Mouse (Mus musculus): ENCODE results near the gene Lrrc56. TPM values are rescaled to one million over a fixed set of nuclear protein-coding genes. Genes with fewer than 3 reads are reported as not detected.

Lrrc56 gene
- polyA plus RNA-seq, 1 experiment from 2014 or later: 4.1 TPM

DNA sequence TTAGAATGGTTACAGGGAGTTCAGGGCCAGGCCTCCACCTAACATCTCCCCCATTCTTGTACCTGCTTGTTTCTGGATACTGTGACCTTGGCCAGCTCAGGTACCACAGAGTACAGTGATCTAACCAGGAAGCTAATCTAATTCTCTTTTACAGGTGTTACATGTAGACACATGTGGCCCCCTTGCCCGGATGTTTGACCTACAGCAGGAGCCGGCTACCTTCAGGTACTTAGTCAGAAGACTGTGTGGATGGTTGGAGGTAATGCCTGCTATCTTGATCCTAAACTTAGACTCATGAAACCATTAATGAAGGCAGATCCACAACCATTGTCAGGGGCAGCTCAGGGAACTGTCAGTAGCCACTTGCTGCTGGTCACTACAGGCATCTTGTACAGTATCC, 1.8 kb downstream of the Lrrc56 start:
- H3K4me1 ChIP-seq (ENCODE audit: control insufficient read depth, insufficient read depth, low read length): peaks cover 16% of the 10 kb centered on the region
- H3K9ac ChIP-seq (ENCODE audit: low read length): no peak overlapping the region
- peaks cover 14% of the 10 kb centered on the region for H3K36me3 ChIP-seq (ENCODE audit: control insufficient read depth, insufficient read depth)
- no peak overlapping the region for H3K4me2 ChIP-seq (ENCODE audit: low read depth, low read length)
- no peaks in the 10 kb centered on the region for H3K9me3 ChIP-seq (replicated peaks; ENCODE audit: control insufficient read depth, low read length)
- H3K27ac ChIP-seq (ENCODE audit: low read length): no peak overlapping the region
- no peaks in the 10 kb centered on the region for H3K27me3 ChIP-seq (ENCODE audit: control insufficient read depth, insufficient read depth, low read length)
- 86% methylated on average over 2 of the region's 2 CpGs for WGBS
- ATAC-seq (replicated peaks; ENCODE audit: extremely low read depth, insufficient read depth, low FRiP score): no peak
- no peak overlapping the region for H3K4me3 ChIP-seq (ENCODE audit: low read length)

DNA sequence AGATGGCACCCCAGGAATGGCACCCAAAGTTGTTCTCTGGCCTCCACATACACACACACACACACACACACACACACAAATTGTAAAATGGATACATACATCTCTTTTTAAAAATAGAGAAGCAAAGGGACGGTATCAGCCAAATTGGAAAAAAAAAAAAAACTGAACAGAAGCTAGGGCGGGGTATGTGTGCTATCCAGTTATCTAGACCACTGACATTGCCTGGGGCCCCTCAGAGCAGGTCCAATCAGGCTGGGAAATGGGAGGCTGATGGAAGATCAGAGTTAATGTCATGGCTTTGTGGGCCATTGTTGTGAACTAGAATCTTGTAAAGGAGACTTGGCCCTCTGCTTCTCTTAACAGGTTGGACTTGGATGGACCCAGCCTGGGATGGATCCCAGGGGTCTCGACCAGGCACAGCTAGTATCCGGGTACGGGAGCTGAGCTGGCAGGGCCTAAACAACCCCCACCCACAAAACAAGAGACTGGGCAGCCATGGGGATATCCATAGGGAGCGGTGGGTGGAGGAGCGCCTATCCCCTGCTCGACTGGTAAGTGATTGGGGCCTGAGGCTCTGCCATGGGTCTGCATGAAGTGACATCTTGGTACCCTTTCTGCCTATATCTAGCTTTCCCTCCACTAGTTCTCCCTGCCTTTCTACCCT, 2.8 kb downstream of the Lrrc56 start:
- Histone ChIP-seq H3K27me3 (ENCODE audit: control insufficient read depth, insufficient read depth, low read length) (no peaks in the 10 kb centered on the region), H3K27ac (ENCODE audit: low read length) (no peak overlapping the region), H3K9ac (ENCODE audit: low read length) (no peak overlapping the region), H3K36me3 (ENCODE audit: control insufficient read depth, insufficient read depth) (peaks cover 4% of the 10 kb centered on the region; the same call in 1 of the 2 replicates), H3K9me3 (replicated peaks; ENCODE audit: control insufficient read depth, low read length) (no peaks in the 10 kb centered on the region), H3K4me1 (ENCODE audit: control insufficient read depth, insufficient read depth, low read length) (peaks cover 16% of the 10 kb centered on the region), H3K4me2 (ENCODE audit: low read depth, low read length) (no peak overlapping the region), H3K4me3 (ENCODE audit: low read length) (no peak overlapping the region)
- WGBS: 86% methylated on average over 8 of the region's 8 CpGs
- no peak for ATAC-seq (replicated peaks; ENCODE audit: extremely low read depth, insufficient read depth, low FRiP score)

DNA sequence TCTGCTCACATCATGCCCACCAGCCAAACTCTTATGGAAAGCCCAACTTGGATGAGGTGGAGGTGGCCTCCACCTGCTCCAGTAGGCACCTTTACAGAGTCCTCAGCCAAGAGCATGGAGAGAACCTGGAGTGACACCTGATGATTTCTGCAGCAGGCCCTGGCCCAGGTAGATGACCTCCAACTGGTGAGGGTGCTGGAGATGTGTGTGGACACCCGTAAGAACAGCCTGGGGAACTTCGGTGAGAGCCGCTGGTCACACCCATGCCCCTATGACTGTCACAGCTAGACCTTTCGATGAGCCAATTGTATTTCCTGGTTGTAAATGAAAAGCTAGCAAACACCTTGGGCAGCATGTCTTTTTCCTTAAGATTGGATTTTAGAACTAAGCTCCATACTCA, 4.2 kb downstream of the Lrrc56 start:
- H3K9me3 ChIP-seq (replicated peaks; ENCODE audit: control insufficient read depth, low read length): no peaks in the 10 kb centered on the region
- peaks cover 6% of the 10 kb centered on the region for H3K4me1 ChIP-seq (ENCODE audit: control insufficient read depth, insufficient read depth, low read length)
- no peak overlapping the region for H3K9ac ChIP-seq (ENCODE audit: low read length)
- no peak overlapping the region for H3K4me3 ChIP-seq (ENCODE audit: low read length)
- H3K27me3 ChIP-seq (ENCODE audit: control insufficient read depth, insufficient read depth, low read length): no peaks in the 10 kb centered on the region
- no peak overlapping the region for H3K4me2 ChIP-seq (ENCODE audit: low read depth, low read length)
- no peaks in the 10 kb centered on the region for H3K36me3 ChIP-seq (ENCODE audit: control insufficient read depth, insufficient read depth)
- 89% methylated on average over 4 of the region's 4 CpGs for WGBS
- no peak for ATAC-seq (replicated peaks; ENCODE audit: extremely low read depth, insufficient read depth, low FRiP score)
- no peak overlapping the region for H3K27ac ChIP-seq (ENCODE audit: low read length)

DNA sequence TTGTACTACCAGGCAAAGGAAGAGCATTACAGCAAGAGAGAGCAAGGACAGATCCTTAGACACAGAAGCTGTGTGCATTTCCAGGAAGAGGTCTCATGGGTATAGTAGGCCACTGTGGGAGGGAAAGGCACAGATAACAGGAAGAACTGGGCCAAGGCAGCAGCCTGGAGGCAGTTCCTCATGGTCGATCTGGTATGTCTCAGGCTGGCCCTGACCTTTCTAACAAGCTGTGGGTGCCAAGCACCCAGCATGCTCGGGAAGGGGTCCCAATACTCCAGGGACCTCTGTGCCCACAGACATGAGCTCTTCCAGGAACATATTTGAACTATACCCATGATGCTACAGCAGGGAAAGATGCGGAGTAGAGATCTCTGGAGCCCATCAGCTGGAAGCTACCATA, 10.6 kb downstream of the Lrrc56 start:
- Histone ChIP-seq H3K9ac (ENCODE audit: low read length) (no peak overlapping the region), H3K36me3 (ENCODE audit: control insufficient read depth, insufficient read depth) (no peaks in the 10 kb centered on the region), H3K27me3 (ENCODE audit: control insufficient read depth, insufficient read depth, low read length) (no peaks in the 10 kb centered on the region), H3K9me3 (replicated peaks; ENCODE audit: control insufficient read depth, low read length) (no peaks in the 10 kb centered on the region), H3K4me1 (ENCODE audit: control insufficient read depth, insufficient read depth, low read length) (no peaks in the 10 kb centered on the region), H3K27ac (ENCODE audit: low read length) (no peak overlapping the region), H3K4me3 (ENCODE audit: low read length) (no peak overlapping the region), H3K4me2 (ENCODE audit: low read depth, low read length) (no peak overlapping the region)
- 56% methylated on average over 3 of the region's 3 CpGs for WGBS
- no peak for ATAC-seq (replicated peaks; ENCODE audit: extremely low read depth, insufficient read depth, low FRiP score)

DNA sequence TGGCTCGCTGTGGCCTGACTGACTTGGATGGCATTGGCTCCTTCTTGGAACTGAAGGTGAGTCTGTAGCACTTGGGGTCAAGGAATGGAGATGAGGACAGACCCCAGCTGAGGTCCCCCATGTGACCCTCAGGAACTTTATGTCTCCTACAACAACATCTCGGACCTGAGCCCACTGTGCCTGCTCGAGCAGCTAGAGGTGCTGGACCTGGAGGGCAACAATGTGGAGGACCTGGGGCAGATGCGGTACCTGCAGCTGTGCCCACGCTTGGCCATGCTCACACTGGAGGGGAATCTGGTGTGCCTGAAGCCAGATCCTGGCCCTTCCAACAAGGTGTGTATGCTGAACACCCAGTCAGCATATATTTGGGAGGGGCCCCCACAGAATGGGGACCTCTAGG, 11.5 kb downstream of the Lrrc56 start:
- Histone ChIP-seq H3K4me1 (ENCODE audit: control insufficient read depth, insufficient read depth, low read length) (no peaks in the 10 kb centered on the region), H3K9ac (ENCODE audit: low read length) (no peak overlapping the region), H3K4me2 (ENCODE audit: low read depth, low read length) (no peak overlapping the region), H3K36me3 (ENCODE audit: control insufficient read depth, insufficient read depth) (no peaks in the 10 kb centered on the region), H3K4me3 (ENCODE audit: low read length) (no peak overlapping the region), H3K27ac (ENCODE audit: low read length) (no peak overlapping the region), H3K27me3 (ENCODE audit: control insufficient read depth, insufficient read depth, low read length) (no peaks in the 10 kb centered on the region), H3K9me3 (replicated peaks; ENCODE audit: control insufficient read depth, low read length) (no peaks in the 10 kb centered on the region)
- no peak for ATAC-seq (replicated peaks; ENCODE audit: extremely low read depth, insufficient read depth, low FRiP score)
- 89% methylated on average over 5 of the region's 5 CpGs for WGBS

DNA sequence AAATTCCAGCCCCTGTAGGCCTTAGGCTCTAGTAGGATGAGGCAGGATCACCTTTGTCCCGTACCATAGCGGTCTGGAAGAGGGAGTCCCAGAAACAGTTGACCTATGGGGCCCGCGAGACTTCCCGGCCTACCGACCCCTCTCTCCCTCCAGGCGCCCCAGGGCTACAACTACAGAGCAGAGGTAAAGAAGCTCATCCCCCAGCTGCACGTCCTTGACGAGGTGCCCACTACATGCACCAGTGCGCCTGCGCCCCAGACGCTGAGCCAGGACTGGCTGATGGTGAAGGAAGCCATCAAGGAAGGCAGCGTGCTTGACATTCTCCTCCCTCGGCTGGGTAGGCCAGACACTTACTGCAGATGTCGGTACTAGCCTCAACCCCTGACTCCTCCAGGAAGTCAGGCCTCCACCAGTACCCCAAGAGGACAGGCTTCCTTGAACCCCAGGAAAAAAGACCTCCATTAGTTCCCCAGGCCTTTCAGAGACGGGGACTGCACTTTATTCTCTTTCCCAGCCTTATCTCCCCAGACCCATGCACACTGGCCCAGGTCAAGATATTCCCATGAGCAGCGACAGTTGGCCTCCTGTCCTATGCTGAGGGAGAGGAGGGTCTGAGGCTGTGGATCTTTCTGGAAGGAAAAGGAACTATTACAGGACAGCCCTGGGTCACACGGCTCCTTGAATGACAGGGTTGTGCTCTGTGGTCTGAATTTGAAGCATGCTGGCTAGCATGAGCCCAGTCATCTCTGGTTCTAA, 12.4 kb downstream of the Lrrc56 start:
- no peaks in the 10 kb centered on the region for H3K27me3 ChIP-seq (ENCODE audit: control insufficient read depth, insufficient read depth, low read length)
- WGBS: 85% methylated on average over 18 of the region's 18 CpGs
- no peak overlapping the region for H3K9ac ChIP-seq (ENCODE audit: low read length)
- H3K9me3 ChIP-seq (replicated peaks; ENCODE audit: control insufficient read depth, low read length): no peaks in the 10 kb centered on the region
- no peaks in the 10 kb centered on the region for H3K36me3 ChIP-seq (ENCODE audit: control insufficient read depth, insufficient read depth)
- no peak for ATAC-seq (replicated peaks; ENCODE audit: extremely low read depth, insufficient read depth, low FRiP score)
- no peaks in the 10 kb centered on the region for H3K4me1 ChIP-seq (ENCODE audit: control insufficient read depth, insufficient read depth, low read length)
- H3K27ac ChIP-seq (ENCODE audit: low read length): no peak overlapping the region
- no peak overlapping the region for H3K4me2 ChIP-seq (ENCODE audit: low read depth, low read length)
- no peak overlapping the region for H3K4me3 ChIP-seq (ENCODE audit: low read length)

DNA sequence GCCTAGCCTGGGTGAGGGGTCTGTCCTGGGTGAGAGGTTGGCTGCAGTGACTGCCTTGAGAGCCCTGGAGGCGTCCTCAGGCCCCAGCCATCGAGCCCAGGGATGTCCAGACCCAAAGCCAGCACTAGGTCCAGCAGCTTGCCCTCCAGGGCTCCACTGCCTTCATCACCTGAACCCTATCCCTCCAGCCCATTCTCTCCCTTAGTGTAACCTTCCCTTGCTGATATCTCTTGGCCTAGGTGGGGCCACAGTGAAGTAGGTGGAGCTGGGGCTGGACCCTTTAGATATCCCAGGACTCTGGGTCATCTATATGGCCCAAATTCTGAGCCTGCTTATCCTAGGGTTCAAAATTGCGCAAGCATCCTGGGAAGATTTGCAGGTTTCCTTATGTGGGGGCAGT, 15.6 kb downstream of the Lrrc56 start:
- WGBS: 66% methylated on average over 3 of the region's 3 CpGs
- ATAC-seq (replicated peaks; ENCODE audit: extremely low read depth, insufficient read depth, low FRiP score): no peak
- Histone ChIP-seq H3K36me3 (ENCODE audit: control insufficient read depth, insufficient read depth) (no peaks in the 10 kb centered on the region), H3K4me2 (ENCODE audit: low read depth, low read length) (no peak overlapping the region), H3K4me1 (ENCODE audit: control insufficient read depth, insufficient read depth, low read length) (no peaks in the 10 kb centered on the region), H3K9me3 (replicated peaks; ENCODE audit: control insufficient read depth, low read length) (no peaks in the 10 kb centered on the region), H3K27me3 (ENCODE audit: control insufficient read depth, insufficient read depth, low read length) (no peaks in the 10 kb centered on the region), H3K27ac (ENCODE audit: low read length) (no peak overlapping the region), H3K4me3 (ENCODE audit: low read length) (no peak overlapping the region), H3K9ac (ENCODE audit: low read length) (no peak overlapping the region)

DNA sequence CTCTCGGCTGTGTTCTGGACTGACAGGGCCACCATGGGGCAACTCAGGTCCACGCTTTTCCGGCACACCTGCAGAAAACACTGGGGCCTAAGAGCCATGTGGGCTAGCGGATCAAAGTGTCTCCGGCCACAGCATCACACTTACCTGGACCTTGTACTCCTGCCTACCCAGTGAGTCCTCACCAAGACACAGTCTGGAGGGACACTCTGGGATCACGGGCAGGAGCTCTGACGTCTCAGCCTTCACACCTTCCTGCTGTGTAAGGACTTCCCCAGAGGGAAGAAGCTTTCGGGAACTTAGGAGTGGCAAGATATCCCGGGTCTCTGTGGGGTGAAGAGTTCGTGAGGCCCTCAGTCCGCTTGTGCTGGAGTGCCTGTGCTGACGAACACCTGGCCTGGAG, 16.2 kb downstream of the Lrrc56 start:
- Histone ChIP-seq H3K27ac (ENCODE audit: low read length) (no peak overlapping the region), H3K4me2 (ENCODE audit: low read depth, low read length) (no peak overlapping the region)

DNA sequence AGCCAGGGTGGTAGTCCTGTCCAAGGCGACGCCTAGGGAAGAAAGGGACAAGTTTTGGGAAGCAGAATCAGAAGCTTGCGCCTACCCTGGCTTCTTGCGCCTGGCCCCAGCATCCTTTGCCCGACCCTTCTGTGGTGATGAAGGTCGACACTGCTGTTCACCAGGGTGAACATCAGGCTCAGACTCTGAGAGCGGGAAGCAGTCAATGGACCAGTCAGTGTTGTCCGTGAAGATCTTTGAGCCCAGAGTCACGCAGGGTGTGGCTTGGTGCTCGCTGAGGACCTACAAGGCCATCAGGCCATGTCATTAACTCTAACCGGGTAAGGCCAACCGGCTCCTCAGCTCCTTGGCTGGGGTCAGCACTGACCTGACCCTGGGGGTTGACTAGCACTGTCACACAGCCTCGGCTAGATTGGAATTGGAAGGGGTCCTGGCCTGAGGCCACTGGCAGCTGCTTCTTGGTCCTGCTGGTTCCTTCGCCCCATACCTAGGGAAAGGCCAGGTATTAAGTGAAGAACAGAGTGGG, 16.7 kb downstream of the Lrrc56 start:
- Histone ChIP-seq H3K4me1 (ENCODE audit: control insufficient read depth, insufficient read depth, low read length) (peaks cover 4% of the 10 kb centered on the region; the same call in 1 of the 2 replicates), H3K4me2 (ENCODE audit: low read depth, low read length) (no peak overlapping the region), H3K27me3 (ENCODE audit: control insufficient read depth, insufficient read depth, low read length) (no peaks in the 10 kb centered on the region), H3K27ac (ENCODE audit: low read length) (no peak overlapping the region), H3K9ac (ENCODE audit: low read length) (no peak overlapping the region), H3K36me3 (ENCODE audit: control insufficient read depth, insufficient read depth) (no peaks in the 10 kb centered on the region), H3K9me3 (replicated peaks; ENCODE audit: control insufficient read depth, low read length) (no peaks in the 10 kb centered on the region), H3K4me3 (ENCODE audit: low read length) (no peak overlapping the region)
- WGBS: 85% methylated on average over 14 of the region's 14 CpGs
- no peak for ATAC-seq (replicated peaks; ENCODE audit: extremely low read depth, insufficient read depth, low FRiP score)

More for the DNA sequence above, 16.2 kb downstream of the Lrrc56 start:
- H3K36me3 ChIP-seq (ENCODE audit: control insufficient read depth, insufficient read depth): no peaks in the 10 kb centered on the region
- H3K9me3 ChIP-seq (replicated peaks; ENCODE audit: control insufficient read depth, low read length): no peaks in the 10 kb centered on the region
- no peak for ATAC-seq (replicated peaks; ENCODE audit: extremely low read depth, insufficient read depth, low FRiP score)
- H3K4me3 ChIP-seq (ENCODE audit: low read length): no peak overlapping the region
- no peak overlapping the region for H3K9ac ChIP-seq (ENCODE audit: low read length)
- peaks cover 3% of the 10 kb centered on the region; the same call in 1 of the 2 replicates for H3K4me1 ChIP-seq (ENCODE audit: control insufficient read depth, insufficient read depth, low read length)
- H3K27me3 ChIP-seq (ENCODE audit: control insufficient read depth, insufficient read depth, low read length): no peaks in the 10 kb centered on the region
- 59% methylated on average over 12 of the region's 12 CpGs for WGBS

Data from heart, embryonic 16.5 days (tissue).